8 mouse cellular contexts compared by ENCODE assay signal in the genomic region with DNA sequence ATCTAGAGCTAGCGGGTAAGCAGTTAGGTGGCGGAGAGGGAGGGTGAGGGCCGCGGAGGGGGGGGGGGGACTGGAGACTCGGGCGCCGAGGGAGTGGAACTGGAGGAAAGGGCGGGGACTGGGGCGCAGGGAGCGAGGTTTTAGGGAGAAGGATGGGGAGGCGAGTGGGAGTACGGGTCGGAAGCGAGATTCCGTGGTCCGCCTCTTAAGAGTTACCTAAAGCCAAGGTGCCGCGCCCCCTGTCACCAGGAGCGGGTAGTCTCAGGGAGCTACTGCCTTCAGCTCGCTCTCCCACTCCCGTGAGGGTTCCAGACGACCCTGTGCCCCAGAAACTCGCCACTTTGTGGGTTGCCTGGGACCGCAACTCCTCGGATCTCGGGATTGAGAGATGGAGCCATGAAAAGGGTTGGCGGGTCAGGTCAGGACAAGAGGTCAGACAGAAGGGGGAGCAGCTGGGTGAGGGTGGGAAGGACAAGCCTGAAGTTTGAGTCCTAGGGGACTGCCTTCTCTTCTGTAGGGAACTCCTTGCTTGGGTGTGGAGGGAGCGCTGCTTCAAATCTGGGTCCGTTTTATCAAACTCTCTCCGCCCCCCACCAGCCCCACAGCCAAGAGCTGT. TPM values are rescaled to one million over a fixed set of nuclear protein-coding genes. Genes with fewer than 3 reads are reported as not detected.
DNase-seq lines count a peak whose midpoint lies in the region; ATAC-seq lines count a peak whose summit lies in the region.

No protein-coding gene starts in this region.

- peak overlapping the region; percentile 95 for H3K27ac ChIP-seq in heart, embryonic 15.5 days
- H3K27ac ChIP-seq in liver, embryonic 11.5 days (ENCODE audit: low read depth, low read length), result peak overlapping the region; percentile 92
- peak overlapping the region; percentile 29; the same call in 1 of the 2 replicates for H3K27ac ChIP-seq in neural tube, embryonic 11.5 days (ENCODE audit: low read depth, low read length)

- peak overlapping the region; percentile 71 for H3K9ac ChIP-seq in heart, embryonic 15.5 days
- peak overlapping the region; percentile 89 for H3K9ac ChIP-seq in liver, embryonic 11.5 days (ENCODE audit: low read depth, low read length)
- peak overlapping the region; percentile 58 for H3K9ac ChIP-seq in neural tube, embryonic 11.5 days (ENCODE audit: low read length)

- under 1% methylated on average over 29 of the region's 30 CpGs for WGBS in heart, embryonic 15.5 days
- 1% methylated on average over 29 of the region's 30 CpGs for WGBS in liver, embryonic 11.5 days
- 1% methylated on average over 21 of the region's 30 CpGs for WGBS in neural tube, embryonic 11.5 days

- no peaks in the 10 kb centered on the region for H3K27me3 ChIP-seq in heart, embryonic 15.5 days
- no peaks in the 10 kb centered on the region for H3K27me3 ChIP-seq in liver, embryonic 11.5 days (replicated peaks; ENCODE audit: control insufficient read depth, insufficient read depth, low read length)
- H3K27me3 ChIP-seq in neural tube, embryonic 11.5 days (ENCODE audit: control insufficient read depth, insufficient read depth, low read length), result no peaks in the 10 kb centered on the region

- H3K4me3 ChIP-seq in heart, embryonic 15.5 days, result peak overlapping the region; percentile 82
- H3K4me3 ChIP-seq in liver, embryonic 11.5 days (ENCODE audit: low read depth, low read length), result peak overlapping the region; percentile 77
- H3K4me3 ChIP-seq in neural tube, embryonic 11.5 days (ENCODE audit: low read depth, low read length), result peak overlapping the region; percentile 54

- H3K4me1 ChIP-seq in heart, embryonic 15.5 days (replicated peaks), result peaks cover 51% of the 10 kb centered on the region
- H3K4me1 ChIP-seq in liver, embryonic 11.5 days (replicated peaks; ENCODE audit: control insufficient read depth, insufficient read depth, low read length), result peaks cover 50% of the 10 kb centered on the region
- peaks cover 36% of the 10 kb centered on the region for H3K4me1 ChIP-seq in neural tube, embryonic 11.5 days (ENCODE audit: control insufficient read depth, insufficient read depth, low read length)

- peak; percentile 4; the same call in 1 of the 2 replicates for ATAC-seq in heart, embryonic 15.5 days (replicated peaks; ENCODE audit: insufficient number of reproducible peaks, insufficient read depth, low FRiP score, low read depth)
- ATAC-seq in liver, embryonic 11.5 days (replicated peaks; ENCODE audit: low FRiP score), result no peak
- ATAC-seq in neural tube, embryonic 11.5 days (ENCODE audit: insufficient read depth, low FRiP score, low TSS enrichment), result no peak

- peak; percentile 41 for DNase-seq in left cerebral cortex, postnatal 4 days
- DNase-seq in left cerebral cortex, adult 9 months (ENCODE audit: low spot score in 2 of 2), result no peak
- peak; percentile 45 for DNase-seq in c-Kit-positive CD71-positive TER-119-negative erythroid progenitor cells, embryonic 14.5 days (ENCODE audit: low read depth)
- DNase-seq in liver, embryonic 11.5 days (ENCODE audit: low spot score), result peak; percentile 75
- DNase-seq in neural tube, embryonic 11.5 days (ENCODE audit: low spot score), result peak; percentile 66
- no peak for DNase-seq in right cerebral cortex, adult 18-20 months
- no peak for DNase-seq in left cerebral cortex, adult 18-20 months (ENCODE audit: low spot score in 2 of 2)

- peaks cover 12% of the 10 kb centered on the region for H3K36me3 ChIP-seq in heart, embryonic 15.5 days
- peaks cover 3% of the 10 kb centered on the region; the same call in 1 of the 2 replicates for H3K36me3 ChIP-seq in liver, embryonic 11.5 days (ENCODE audit: control insufficient read depth, insufficient read depth, low read length)
- no peaks in the 10 kb centered on the region; the same call in 1 of the 2 replicates for H3K36me3 ChIP-seq in neural tube, embryonic 11.5 days (ENCODE audit: control insufficient read depth, insufficient read depth, low read length)

- no peaks in the 10 kb centered on the region for H3K9me3 ChIP-seq in heart, embryonic 15.5 days (replicated peaks)
- no peaks in the 10 kb centered on the region for H3K9me3 ChIP-seq in liver, embryonic 11.5 days (ENCODE audit: control insufficient read depth, low read length)
- H3K9me3 ChIP-seq in neural tube, embryonic 11.5 days (ENCODE audit: control insufficient read depth, low read length), result no peaks in the 10 kb centered on the region

- intact Hi-C loops in left cerebral cortex, postnatal 4 days (cut with DNase I), result no loop called here

- H3K4me2 ChIP-seq in heart, embryonic 15.5 days, result peak overlapping the region; percentile 87
- peak overlapping the region; percentile 90 for H3K4me2 ChIP-seq in liver, embryonic 11.5 days
- peak overlapping the region; percentile 78 for H3K4me2 ChIP-seq in neural tube, embryonic 11.5 days (ENCODE audit: low read depth)

RNA-seq across cellular contexts. Expression of a gene that starts 1.9 kb away (rescaled TPM):
- total RNA-seq in left cerebral cortex, postnatal 4 days (2021), result 10 to 100 TPM; 26.9 to 30.4 TPM
- polyA plus RNA-seq in heart, embryonic 15.5 days (2015; fragmentation: Nextera tagmentation; extraction: Ambion mirVana), result 25.6 and 30.6 TPM in 2 replicates
- polyA plus RNA-seq in liver, embryonic 11.5 days (2014; fragmentation: Nextera tagmentation; extraction: Ambion mirVana), result 20.5 and 22.4 TPM in 2 replicates
- polyA plus RNA-seq in neural tube, embryonic 11.5 days (2014; fragmentation: Nextera tagmentation; extraction: Ambion mirVana), result 18.0 and 18.1 TPM in 2 replicates
- total RNA-seq in left cerebral cortex, adult 18-20 months (2021), result 10 to 100 TPM; 28.9 to 31.0 TPM

RNA-seq across cellular contexts. Expression of a gene that starts 2.2 kb away (rescaled TPM):
- 100 to 1,000 TPM; 122 to 132 TPM for total RNA-seq in left cerebral cortex, postnatal 4 days (2021)
- polyA plus RNA-seq in heart, embryonic 15.5 days (2015; fragmentation: Nextera tagmentation; extraction: Ambion mirVana), result 27.5 and 32.5 TPM in 2 replicates
- 25.2 and 25.9 TPM in 2 replicates for polyA plus RNA-seq in liver, embryonic 11.5 days (2014; fragmentation: Nextera tagmentation; extraction: Ambion mirVana)
- polyA plus RNA-seq in neural tube, embryonic 11.5 days (2014; fragmentation: Nextera tagmentation; extraction: Ambion mirVana), result 59.1 and 64.9 TPM in 2 replicates
- 100 to 1,000 TPM; 128 to 129 TPM for total RNA-seq in left cerebral cortex, adult 18-20 months (2021)

RNA-seq across cellular contexts. Expression of a gene that starts 12.3 kb away (rescaled TPM):
- not detected for total RNA-seq in left cerebral cortex, postnatal 4 days (2021)
- not detected in 2 replicates for polyA plus RNA-seq in heart, embryonic 15.5 days (2015; fragmentation: Nextera tagmentation; extraction: Ambion mirVana)
- polyA plus RNA-seq in liver, embryonic 11.5 days (2014; fragmentation: Nextera tagmentation; extraction: Ambion mirVana), result 0.19 TPM in 1 of 2 replicates, not detected in the other
- polyA plus RNA-seq in neural tube, embryonic 11.5 days (2014; fragmentation: Nextera tagmentation; extraction: Ambion mirVana), result 0.12 and 0.54 TPM in 2 replicates
- total RNA-seq in left cerebral cortex, adult 18-20 months (2021), result under 1 TPM in 1 of 2 experiments, not detected in 1; 0.54 TPM

RNA-seq across cellular contexts. Expression of a gene that starts 19.6 kb away (rescaled TPM):
- 10 to 100 TPM; 82.6 to 83.4 TPM for total RNA-seq in left cerebral cortex, postnatal 4 days (2021)
- polyA plus RNA-seq in heart, embryonic 15.5 days (2015; fragmentation: Nextera tagmentation; extraction: Ambion mirVana), result 173 and 188 TPM in 2 replicates
- polyA plus RNA-seq in liver, embryonic 11.5 days (2014; fragmentation: Nextera tagmentation; extraction: Ambion mirVana), result 95.1 and 101 TPM in 2 replicates
- polyA plus RNA-seq in neural tube, embryonic 11.5 days (2014; fragmentation: Nextera tagmentation; extraction: Ambion mirVana), result 89.7 and 93.7 TPM in 2 replicates
- total RNA-seq in left cerebral cortex, adult 18-20 months (2021), result 100 to 1,000 TPM; 108 to 131 TPM

RNA-seq across cellular contexts. Expression of a gene that starts 22.1 kb away (rescaled TPM):
- 10 to 100 TPM; 30.1 to 31.1 TPM for total RNA-seq in left cerebral cortex, postnatal 4 days (2021)
- polyA plus RNA-seq in heart, embryonic 15.5 days (2015; fragmentation: Nextera tagmentation; extraction: Ambion mirVana), result 17.0 and 20.0 TPM in 2 replicates
- polyA plus RNA-seq in liver, embryonic 11.5 days (2014; fragmentation: Nextera tagmentation; extraction: Ambion mirVana), result 12.3 and 12.4 TPM in 2 replicates
- 31.5 and 33.1 TPM in 2 replicates for polyA plus RNA-seq in neural tube, embryonic 11.5 days (2014; fragmentation: Nextera tagmentation; extraction: Ambion mirVana)
- total RNA-seq in left cerebral cortex, adult 18-20 months (2021), result 10 to 100 TPM; 27.2 to 27.3 TPM

Comparison
In these comparisons a context has a peak if more than half of its experiments do, and no peak if none do; other contexts are left out.
1. DNase-seq: peak in left cerebral cortex, postnatal 4 days (single experiment), c-Kit-positive CD71-positive TER-119-negative erythroid progenitor cells, embryonic 14.5 days (single experiment), liver, embryonic 11.5 days (single experiment) and neural tube, embryonic 11.5 days (single experiment); none in left cerebral cortex, adult 9 months (0 of 2), right cerebral cortex, adult 18-20 months (single experiment) and left cerebral cortex, adult 18-20 months (0 of 2).
2. H3K27ac ChIP-seq: peak in every context shown above with its lines; median percentile 95 in heart, embryonic 15.5 days; 92 in liver, embryonic 11.5 days; 29 in neural tube, embryonic 11.5 days.
3. Peak in every context shown above with its lines, with median percentiles within 50 percentile points of each other: H3K4me2 ChIP-seq, H3K4me3 ChIP-seq and H3K9ac ChIP-seq.